Mouse (Mus musculus): ENCODE data around the gene Aknad1. TPM values are rescaled to one million over a fixed set of nuclear protein-coding genes. Genes with fewer than 3 reads are reported as not detected.

Gene Aknad1
- total RNA-seq, 2 experiments from 2014 or later = not detected

Other genes starting within 250 kb of the Aknad1 start
- 1 to 10 TPM; 2.4 to 2.7 TPM for gene 1700013F07Rik, start 205.5 kb upstream of the Aknad1 start, total RNA-seq (2021)
- 10 to 100 TPM; 17.6 to 20.1 TPM for gene 5330417C22Rik, start 203.1 kb upstream of the Aknad1 start, total RNA-seq (2021)
- 10 to 100 TPM; 45.4 to 46.1 TPM for gene Tmem167b, start 177.2 kb upstream of the Aknad1 start, total RNA-seq (2021)
- gene Taf13, start 168.0 kb upstream of the Aknad1 start, total RNA-seq (2021) = 10 to 100 TPM; 22.3 to 26.3 TPM
- 100 to 1,000 TPM; 184 to 186 TPM for gene Wdr47, start 148.4 kb upstream of the Aknad1 start, total RNA-seq (2021)
- 10 to 100 TPM; 21.6 to 22.5 TPM for gene Clcc1, start 85.7 kb upstream of the Aknad1 start, total RNA-seq (2021)
- 10 to 100 TPM; 13.9 to 16.2 TPM for gene Gpsm2, start 17.3 kb upstream of the Aknad1 start, total RNA-seq (2021)
- 10 to 100 TPM; 10.6 to 12.2 TPM for gene Stxbp3, start 100.9 kb downstream of the Aknad1 start, total RNA-seq (2021)
- under 1 TPM in 1 of 2 experiments, not detected in 1; 0.14 TPM for gene Fndc7, start 150.3 kb downstream of the Aknad1 start, total RNA-seq (2021)
- 10 to 100 TPM; 49.4 to 57.6 TPM for gene Prpf38b, start 172.1 kb downstream of the Aknad1 start, total RNA-seq (2021)
- gene Henmt1, start 200.2 kb downstream of the Aknad1 start, total RNA-seq (2021) = 1 to 10 TPM; 4.4 to 5.8 TPM
- gene Gm9857, start 200.8 kb downstream of the Aknad1 start, total RNA-seq (2021) = 1 to 10 TPM in 1 of 2 experiments, not detected in 1; 2.0 TPM

Measured in left cerebral cortex, postnatal 4 days (tissue).